Mouse (Mus musculus) small intestine, adult 2 months (tissue): ENCODE data around the gene Fadd. TPM values are rescaled to one million over a fixed set of nuclear protein-coding genes. Genes with fewer than 3 reads are reported as not detected.

Source experiments
- H3K27ac ChIP-seq: fragments of 200-500 bp; 2 replicates; pipeline ENCODE4 v1.5.1; 2012; ENCODE audit warnings: low read depth, low read length, control low read depth, inconsistent platforms; ENCODE audit not compliant: insufficient read depth
- H3K27me3 ChIP-seq: fragments of 200-500 bp; 2 replicates; pipeline ENCODE4 v1.6.1; 2012; ENCODE audit warnings: mild to moderate bottlenecking, moderate library complexity, low read length, inconsistent platforms; ENCODE audit not compliant: control insufficient read depth, insufficient read depth
- H3K36me3 ChIP-seq: fragments of 200-500 bp; 2 replicates; pipeline ENCODE4 v1.6.1; 2012; ENCODE audit warnings: mild to moderate bottlenecking, low read length, control low read depth, inconsistent platforms; ENCODE audit not compliant: control insufficient read depth, insufficient read depth
- H3K4me1 ChIP-seq: fragments of 200-500 bp; 2 replicates; pipeline ENCODE4 v1.6.1; 2012; ENCODE audit warnings: low read length, inconsistent platforms, mixed read lengths; ENCODE audit not compliant: control insufficient read depth, insufficient read depth, insufficient read length
- H3K4me3 ChIP-seq: fragments of 200-500 bp; 2 replicates; pipeline ENCODE4 v1.5.1; 2012; ENCODE audit warnings: low read depth, mild to moderate bottlenecking, control low read depth, inconsistent platforms, low read length, moderate library complexity
- CTCF ChIP-seq: fragments of 200-500 bp; IDR thresholded peaks from 2 replicates; pipeline ENCODE4 v1.5.1; 2012; ENCODE audit warnings: low read depth, mild to moderate bottlenecking, control low read depth, inconsistent platforms, low read length, moderate library complexity, mixed read lengths; ENCODE audit not compliant: insufficient replicate concordance, insufficient read length; ENCODE audit errors: extremely low read depth
- POLR2A ChIP-seq: fragments of 200-500 bp; IDR thresholded peaks from 2 replicates; pipeline ENCODE4 v1.6.1; 2012; ENCODE audit warnings: low read depth, mild to moderate bottlenecking, control low read depth, inconsistent platforms, low read length, moderate library complexity
- WGBS: fragments of 180-500 bp; shearing (Covaris S2); methylation state at CpG from one replicate; pipeline ENCODE4 v1.1.7; 2018; 5-methylcytosine and 5-hydroxymethylcytosine counted together
- polyA plus RNA-seq: library from polyadenylated mRNA; depleted of rRNA; stranded (reverse); fragments of >200 nt; gene quantifications from 2 replicates; pipeline ENCODE4 v1.2.3, GENCODE M21; 2012

The Fadd gene
- polyA plus RNA-seq, 1 experiment: 16.7 TPM

DNA sequence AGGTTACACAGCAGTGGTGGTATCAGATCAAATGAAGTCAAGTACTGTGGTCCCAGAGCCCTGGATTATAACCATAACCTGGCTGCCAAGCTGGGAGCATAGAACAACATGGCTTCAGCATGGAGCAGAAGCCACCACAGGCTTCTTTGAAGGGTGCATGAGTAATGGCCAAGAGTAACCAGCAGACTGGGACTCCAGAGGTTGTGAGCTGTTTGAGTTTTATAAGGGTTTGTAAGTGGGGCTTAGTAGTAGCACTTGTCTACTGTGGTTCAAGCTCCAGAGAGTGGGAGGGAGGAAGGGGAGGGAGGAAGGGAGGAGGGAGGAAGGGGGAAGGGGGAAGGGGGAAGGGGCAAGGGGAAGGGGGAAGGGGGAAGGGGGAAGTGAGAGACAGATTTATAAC is 38.1 kb upstream of the Fadd start:
- no peaks in the 10 kb centered on the region for H3K4me1 ChIP-seq
- H3K27ac ChIP-seq: no peak overlapping the region
- TF ChIP-seq CTCF: no peak
- no peak for TF ChIP-seq POLR2A
- no peaks in the 10 kb centered on the region for H3K36me3 ChIP-seq
- H3K27me3 ChIP-seq: no peaks in the 10 kb centered on the region
- H3K4me3 ChIP-seq: no peak overlapping the region

DNA sequence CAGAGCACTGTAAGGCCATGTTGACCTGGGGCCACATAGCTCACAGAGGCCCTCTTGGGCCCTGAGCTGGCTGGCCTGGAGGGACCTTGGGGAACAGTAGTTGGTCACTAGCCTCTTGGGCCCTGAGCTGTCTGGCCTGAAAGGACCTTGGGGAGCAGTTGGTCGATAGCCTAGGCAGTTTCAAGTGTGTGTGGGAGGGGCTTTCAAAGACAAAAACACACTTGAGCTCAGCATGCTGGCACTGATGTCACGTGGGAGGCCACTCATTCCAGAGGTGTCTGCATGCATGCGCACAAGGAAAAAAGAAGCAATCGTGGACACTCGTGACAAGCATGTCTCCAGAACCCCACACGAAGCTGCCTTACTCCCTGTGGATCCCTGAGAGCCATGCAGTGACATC is 33.1 kb upstream of the Fadd start:
- WGBS: 80% methylated on average over 6 of the region's 6 CpGs
- Histone ChIP-seq H3K27me3 (no peaks in the 10 kb centered on the region), H3K27ac (no peak overlapping the region), H3K4me3 (no peak overlapping the region), H3K36me3 (no peaks in the 10 kb centered on the region), H3K4me1 (peaks cover 31% of the 10 kb centered on the region)
- TF ChIP-seq CTCF (no peak), POLR2A (no peak)

- Histone ChIP-seq H3K27me3 (no peaks in the 10 kb centered on the region), H3K4me1 (peaks cover 31% of the 10 kb centered on the region), H3K27ac (peak overlapping the region; percentile 80), H3K4me3 (no peak overlapping the region), H3K36me3 (no peaks in the 10 kb centered on the region)
- no peak for TF ChIP-seq CTCF
- no peak for TF ChIP-seq POLR2A
- WGBS: 34% methylated on average over 4 of the region's 4 CpGs
Measured at GRCm38 (mm10) chr7:144612829-144613228, 30.6 kb upstream of the Fadd start.

DNA sequence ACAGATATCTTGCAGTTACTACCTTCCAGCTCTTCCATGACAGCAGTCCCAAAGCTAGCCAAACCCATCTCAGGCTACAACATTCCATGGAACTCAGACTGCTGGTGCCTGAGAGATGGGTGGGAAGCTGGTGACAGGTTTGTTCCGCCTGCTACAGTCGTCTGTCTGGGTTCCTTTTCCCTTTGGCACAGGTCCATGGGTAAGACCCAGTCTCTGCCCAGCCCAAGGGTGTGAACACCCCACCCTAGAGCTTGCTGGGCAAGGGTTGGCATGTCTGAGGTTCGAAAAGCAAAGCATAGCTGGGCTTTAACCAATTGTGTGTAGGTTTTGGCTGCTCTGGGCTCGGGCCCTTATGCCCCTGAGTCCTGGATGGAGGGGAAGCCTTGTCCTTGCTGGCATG is 30.1 kb upstream of the Fadd start:
- TF ChIP-seq POLR2A: no peak
- TF ChIP-seq CTCF: no peak
- Histone ChIP-seq H3K4me3 (no peak overlapping the region), H3K4me1 (peaks cover 31% of the 10 kb centered on the region), H3K27ac (peak overlapping the region; percentile 80), H3K27me3 (no peaks in the 10 kb centered on the region), H3K36me3 (no peaks in the 10 kb centered on the region)
- 24% methylated on average over 4 of the region's 4 CpGs for WGBS

GRCm38 (mm10) chr7:144611595-144611994 is 29.3 kb upstream of the Fadd start:
- TF ChIP-seq POLR2A (no peak), CTCF (no peak)
- 60% methylated on average over 16 of the region's 16 CpGs for WGBS
- Histone ChIP-seq H3K4me1 (peaks cover 31% of the 10 kb centered on the region), H3K4me3 (no peak overlapping the region), H3K27me3 (no peaks in the 10 kb centered on the region), H3K36me3 (no peaks in the 10 kb centered on the region), H3K27ac (peak overlapping the region; percentile 67; the same call in 1 of the 2 replicates)

- WGBS: 87% methylated on average over 7 of the region's 7 CpGs
- Histone ChIP-seq H3K27ac (no peak overlapping the region), H3K4me1 (peaks cover 45% of the 10 kb centered on the region), H3K4me3 (no peak overlapping the region), H3K36me3 (no peaks in the 10 kb centered on the region), H3K27me3 (no peaks in the 10 kb centered on the region)
- TF ChIP-seq CTCF (no peak), POLR2A (no peak)
Measured at GRCm38 (mm10) chr7:144609568-144609967, 27.3 kb upstream of the Fadd start.

GRCm38 (mm10) chr7:144607862-144608261 is 25.6 kb upstream of the Fadd start:
- H3K4me1 ChIP-seq: peaks cover 33% of the 10 kb centered on the region
- TF ChIP-seq POLR2A (no peak), CTCF (no peak)
- no peaks in the 10 kb centered on the region for H3K36me3 ChIP-seq
- H3K27ac ChIP-seq: no peak overlapping the region
- no peak overlapping the region for H3K4me3 ChIP-seq
- WGBS: 90% methylated on average over 15 of the region's 15 CpGs
- no peaks in the 10 kb centered on the region for H3K27me3 ChIP-seq
